Mouse (Mus musculus): Measurements from ENCODE around the gene Apela.
"Not testable (repeated sequence)": the region's sequence is repeated elsewhere in the genome, so short reads cannot be mapped to it uniquely, and the experiment has no call there.

Gene Apela

DNA sequence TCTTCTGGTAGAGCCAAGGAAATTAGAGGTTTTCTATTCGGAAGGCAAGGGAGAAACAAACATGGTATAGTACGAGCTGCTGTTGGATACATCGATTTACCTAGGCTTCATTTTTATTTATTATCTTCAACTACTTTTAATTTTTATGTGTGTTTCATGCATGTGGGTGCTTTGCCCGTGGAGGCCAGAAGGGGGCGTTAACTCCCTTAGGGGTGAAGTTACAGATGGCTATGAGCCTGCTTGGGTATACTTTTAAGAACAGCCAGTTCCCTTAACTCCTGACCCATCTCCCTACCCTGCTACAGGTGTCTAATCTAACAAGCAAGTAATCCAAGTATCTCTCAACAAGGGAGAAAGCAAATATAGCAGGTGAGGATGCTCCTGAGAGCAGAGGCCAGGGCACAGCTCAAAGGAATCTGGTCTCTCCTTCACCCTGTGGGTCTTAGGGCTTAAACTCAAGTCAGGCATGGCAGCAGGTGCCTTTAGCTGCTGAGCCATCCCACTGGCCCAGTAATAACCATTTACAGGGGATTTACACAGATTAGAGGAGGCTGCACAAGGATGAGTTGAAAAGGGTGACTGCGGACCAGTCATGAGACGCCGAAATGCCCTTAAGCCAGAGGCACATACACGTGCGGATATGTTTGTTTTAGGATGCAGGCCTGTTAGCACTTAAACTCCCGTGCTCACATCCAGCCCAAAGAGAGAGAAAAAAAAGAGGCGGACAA, 8.0 kb downstream of the Apela start:
- no peak for DNase-seq (ENCODE audit: low spot score in 2 of 2)

DNA sequence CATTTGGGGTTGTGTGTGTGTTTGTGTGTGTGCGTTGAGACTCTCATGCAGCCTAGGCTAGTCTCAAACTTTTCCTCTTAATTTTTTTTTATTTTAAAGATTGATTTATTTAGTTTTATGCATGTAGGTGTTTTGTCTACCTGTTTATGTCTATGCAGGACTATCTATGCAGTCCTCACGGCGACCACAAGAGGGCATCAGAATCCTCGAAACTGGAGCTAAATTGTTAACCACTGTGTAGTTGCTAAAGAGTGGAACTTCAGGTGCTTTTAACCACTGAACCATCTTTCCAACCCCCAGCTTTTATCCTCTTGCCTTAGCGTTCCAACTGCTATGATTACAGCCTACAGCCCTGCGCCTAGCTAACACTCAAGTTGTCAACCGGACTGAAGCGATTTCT, 14.7 kb downstream of the Apela start:
- DNase-seq (ENCODE audit: low spot score in 2 of 2): peak; percentile 79 to 91

DNA sequence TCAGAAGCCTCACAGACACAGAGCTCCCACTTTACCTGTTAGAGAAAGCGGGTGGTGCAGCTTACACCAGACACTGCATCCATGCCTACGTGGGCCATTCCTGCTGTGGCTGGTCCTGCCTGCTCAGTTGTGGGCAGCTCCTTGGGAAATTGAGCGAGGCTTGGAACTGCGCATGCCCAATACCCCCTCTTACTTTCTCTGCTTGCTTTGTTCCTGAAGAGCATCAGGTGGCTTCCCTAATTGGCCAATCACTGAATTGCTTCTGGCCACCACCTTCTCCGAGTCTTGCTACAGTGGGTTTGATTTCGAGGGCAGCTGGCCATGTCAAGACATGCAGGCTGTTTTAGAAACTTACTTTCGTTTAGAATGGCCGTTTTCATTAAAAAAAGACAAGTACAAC, 18.7 kb downstream of the Apela start, which contains the start of the genes Trim61 and Trim60:
Gene Trim61, minus strand, starts transcription at position 101 of the 400 bp plus-strand sequence.
Gene Trim60, minus strand, starts transcription at position 162 of the 400 bp plus-strand sequence.
- DNase-seq (ENCODE audit: low spot score in 2 of 2): no peak

DNA sequence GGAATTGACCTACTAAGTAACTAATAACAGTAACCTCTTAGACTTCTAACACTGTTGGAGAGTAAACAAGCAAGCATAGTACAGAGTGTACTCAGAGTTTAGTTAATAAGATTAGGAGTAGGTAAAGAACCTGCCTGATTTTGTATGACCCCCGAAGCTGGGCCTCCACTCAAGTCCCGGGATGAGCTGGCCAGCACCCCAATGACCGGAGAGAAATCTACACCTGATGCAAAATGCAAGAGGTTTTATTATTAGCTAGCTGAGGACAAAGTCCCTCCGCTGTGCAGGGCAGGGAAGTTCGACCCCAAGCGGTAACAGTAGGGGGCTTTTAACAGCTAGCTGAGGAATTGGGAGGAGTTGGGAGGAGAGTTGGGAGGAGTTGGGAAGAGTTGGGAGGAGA, 29.5 kb downstream of the Apela start:
- not testable (repeated sequence) for DNase-seq (ENCODE audit: low spot score in 2 of 2)

DNA sequence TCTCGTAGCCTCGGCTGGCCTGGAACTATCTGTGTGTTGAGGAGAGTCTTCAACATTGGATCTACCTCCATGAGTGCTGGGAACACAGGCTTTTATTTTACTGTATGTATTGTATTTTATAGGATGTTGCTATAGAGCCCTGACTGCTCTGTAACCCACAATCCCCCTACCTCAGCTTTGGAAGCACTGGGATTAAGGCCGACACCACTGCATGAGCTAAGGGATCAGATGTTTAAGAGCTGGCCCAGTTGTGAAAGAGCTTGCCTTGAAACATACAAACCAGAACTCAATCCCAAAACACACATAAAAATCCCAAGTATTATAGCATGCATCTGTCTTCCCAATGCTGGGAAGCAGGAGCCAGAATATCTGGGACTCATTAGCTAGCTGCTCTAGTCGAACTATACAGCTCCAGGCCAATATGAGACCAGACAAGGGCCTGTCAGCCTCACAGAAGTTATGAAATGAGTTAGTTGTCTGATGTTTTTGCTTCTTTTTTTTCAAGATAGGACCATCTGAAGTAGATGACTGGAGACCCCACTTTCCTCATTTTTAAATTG, 38.2 kb downstream of the Apela start:
- no peak for DNase-seq (ENCODE audit: low spot score in 2 of 2)

DNA sequence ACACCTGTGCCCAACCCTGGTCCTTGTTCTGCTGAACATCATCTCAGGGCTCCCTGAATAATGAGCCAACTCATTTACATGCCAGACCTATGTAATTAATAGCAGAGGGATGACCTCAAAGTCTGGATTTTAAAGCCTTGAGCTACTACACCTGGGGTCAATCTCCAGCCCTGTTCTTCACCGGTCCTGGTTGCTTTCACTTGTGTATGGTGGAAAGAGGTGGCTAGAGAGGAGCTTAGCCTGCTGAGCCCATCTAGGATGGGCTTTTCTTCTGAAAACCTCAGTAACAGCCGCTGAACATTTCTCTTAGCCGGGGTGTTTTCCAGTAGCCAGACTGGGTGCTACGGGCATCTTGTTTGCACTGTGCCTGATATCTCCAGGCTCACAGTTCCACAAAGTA, 49.4 kb downstream of the Apela start, which contains the start of gene Trim75:
Gene Trim75, minus strand, starts transcription at position 101 of the 400 bp plus-strand sequence.
- DNase-seq (ENCODE audit: low spot score in 2 of 2): no peak

DNA sequence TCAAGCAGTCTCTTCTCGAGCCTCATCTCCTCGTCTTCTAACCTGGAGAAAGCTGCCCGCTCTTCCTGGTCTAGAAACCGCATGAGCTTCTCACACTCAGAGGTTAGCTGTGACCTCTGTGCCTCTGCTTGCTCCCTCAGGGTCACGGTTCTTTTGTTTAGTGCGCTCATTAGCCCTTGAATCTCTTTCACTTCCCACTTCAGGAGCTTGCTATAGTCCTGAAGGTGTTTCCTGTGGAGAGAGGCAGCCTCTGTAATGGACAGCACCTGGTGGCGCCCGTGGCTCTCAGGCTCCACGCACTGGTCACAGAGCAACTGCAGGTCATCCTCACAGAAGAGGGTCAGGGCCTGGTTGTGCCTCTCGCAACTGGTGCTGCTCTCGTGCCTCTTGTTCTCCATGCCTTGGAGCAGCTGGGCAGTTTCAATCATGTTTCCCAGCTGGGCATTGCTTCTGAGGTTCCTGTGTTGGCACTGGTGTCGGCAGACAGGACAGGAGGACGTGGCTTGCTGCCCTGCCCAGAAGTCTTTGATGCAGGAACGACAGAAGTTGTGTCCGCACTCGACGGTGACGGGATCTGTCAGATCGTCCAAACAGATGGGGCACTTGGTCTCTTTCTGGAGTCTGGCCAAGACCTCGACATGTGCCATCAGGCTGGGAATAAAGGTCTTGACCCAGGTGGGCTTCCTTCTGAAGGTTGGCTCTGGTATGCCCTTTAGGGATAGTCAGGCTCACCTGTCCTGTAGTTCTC, 53.8 kb downstream of the Apela start:
- DNase-seq (ENCODE audit: low spot score in 2 of 2): no peak

Data from right cerebral cortex, adult 2 months (tissue).